Mouse (Mus musculus) small intestine, adult 2 months (tissue): Measurements from ENCODE around the gene Zfhx2. TPM values are rescaled to one million over a fixed set of nuclear protein-coding genes. Genes with fewer than 3 reads are reported as not detected.
A peak's percentile ranks its signal among the peaks of the same experiment; 100 is the strongest.

Experiments
- H3K27ac ChIP-seq: fragments of 200-500 bp; 2 replicates; pipeline ENCODE4 v1.5.1; 2012; ENCODE audit warnings: low read depth, low read length, control low read depth, inconsistent platforms; ENCODE audit not compliant: insufficient read depth
- H3K27me3 ChIP-seq: fragments of 200-500 bp; 2 replicates; pipeline ENCODE4 v1.6.1; 2012; ENCODE audit warnings: mild to moderate bottlenecking, moderate library complexity, low read length, inconsistent platforms; ENCODE audit not compliant: control insufficient read depth, insufficient read depth
- H3K36me3 ChIP-seq: fragments of 200-500 bp; 2 replicates; pipeline ENCODE4 v1.6.1; 2012; ENCODE audit warnings: mild to moderate bottlenecking, low read length, control low read depth, inconsistent platforms; ENCODE audit not compliant: control insufficient read depth, insufficient read depth
- H3K4me1 ChIP-seq: fragments of 200-500 bp; 2 replicates; pipeline ENCODE4 v1.6.1; 2012; ENCODE audit warnings: low read length, inconsistent platforms, mixed read lengths; ENCODE audit not compliant: control insufficient read depth, insufficient read depth, insufficient read length
- H3K4me3 ChIP-seq: fragments of 200-500 bp; 2 replicates; pipeline ENCODE4 v1.5.1; 2012; ENCODE audit warnings: low read depth, mild to moderate bottlenecking, control low read depth, inconsistent platforms, low read length, moderate library complexity
- CTCF ChIP-seq: fragments of 200-500 bp; IDR thresholded peaks from 2 replicates; pipeline ENCODE4 v1.5.1; 2012; ENCODE audit warnings: low read depth, mild to moderate bottlenecking, control low read depth, inconsistent platforms, low read length, moderate library complexity, mixed read lengths; ENCODE audit not compliant: insufficient replicate concordance, insufficient read length; ENCODE audit errors: extremely low read depth
- POLR2A ChIP-seq: fragments of 200-500 bp; IDR thresholded peaks from 2 replicates; pipeline ENCODE4 v1.6.1; 2012; ENCODE audit warnings: low read depth, mild to moderate bottlenecking, control low read depth, inconsistent platforms, low read length, moderate library complexity
- WGBS: fragments of 180-500 bp; shearing (Covaris S2); methylation state at CpG from one replicate; pipeline ENCODE4 v1.1.7; 2018; 5-methylcytosine and 5-hydroxymethylcytosine counted together
- polyA plus RNA-seq: library from polyadenylated mRNA; depleted of rRNA; stranded (reverse); fragments of >200 nt; gene quantifications from 2 replicates; pipeline ENCODE4 v1.2.3, GENCODE M21; 2012; rRNA removed

The Zfhx2 gene
- 2.2 and 4.2 TPM in 2 replicates for polyA plus RNA-seq

DNA sequence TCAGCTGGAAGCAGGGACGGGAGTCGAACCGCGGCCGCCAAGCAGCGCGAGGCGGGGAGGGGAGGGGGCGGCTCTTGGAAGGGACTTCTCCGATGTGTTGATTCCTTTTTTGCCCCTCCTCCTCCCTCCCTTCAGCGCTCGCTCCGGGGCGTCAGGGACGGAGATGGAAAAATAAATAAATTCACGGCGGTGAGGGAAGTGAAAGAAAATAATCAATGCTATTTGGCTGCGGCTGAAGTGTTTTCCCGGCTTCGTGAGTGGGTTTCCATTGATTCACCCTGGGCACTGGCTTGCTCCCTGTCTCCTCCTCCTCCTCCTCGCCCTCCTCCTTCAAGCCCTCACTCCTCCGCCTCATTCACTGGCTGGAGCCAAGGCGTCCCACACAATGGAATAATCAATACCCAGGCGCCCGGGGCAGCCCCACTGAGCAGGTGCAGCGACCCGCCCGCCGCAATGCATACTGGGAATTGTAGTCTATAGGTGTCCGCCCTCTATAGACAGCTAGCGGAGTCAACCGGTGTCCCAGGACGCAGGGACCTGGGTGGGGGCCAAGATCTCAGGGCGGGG lies at the start of gene Zfhx2:
Gene Zfhx2 (minus strand): TSS at position 314 of the 567 bp plus-strand sequence.
- Histone ChIP-seq H3K27me3 (no peaks in the 10 kb centered on the region), H3K4me3 (peak within 1 kb of the TSS; percentile 95), H3K36me3 (no peaks in the 10 kb centered on the region), H3K27ac (peak within 1 kb of the TSS; percentile 58; the same call in 1 of the 2 replicates), H3K4me1 (peaks cover 17% of the 10 kb centered on the region)
- peak; percentile 20; the same call in 1 of the 2 replicates for TF ChIP-seq POLR2A
- no peak for TF ChIP-seq CTCF
- under 1% methylated on average over 34 of the region's 34 CpGs for WGBS

DNA sequence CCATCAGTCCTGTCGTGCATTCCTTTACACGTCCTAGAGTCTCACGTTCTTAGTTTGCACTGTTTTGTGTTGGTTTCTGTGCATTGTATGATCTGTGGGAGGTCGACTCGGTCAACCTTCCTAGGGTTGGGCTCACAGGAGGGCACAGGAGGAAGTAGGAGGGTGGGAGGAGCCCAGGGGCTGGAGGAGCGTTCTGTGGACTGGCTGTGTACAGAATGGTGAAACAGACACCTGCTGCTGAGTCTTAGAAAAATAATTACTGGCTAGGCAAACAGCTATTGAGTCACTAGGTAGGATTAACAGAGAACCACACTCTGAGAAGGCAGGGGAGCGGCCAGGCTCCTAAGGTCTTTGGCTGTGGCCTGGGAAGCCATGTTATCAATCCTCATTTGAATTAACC lies 47.2 kb upstream of the Zfhx2 start:
- Histone ChIP-seq H3K27me3 (no peaks in the 10 kb centered on the region), H3K4me1 (no peaks in the 10 kb centered on the region), H3K4me3 (no peak overlapping the region), H3K27ac (no peak overlapping the region), H3K36me3 (no peaks in the 10 kb centered on the region)
- WGBS, result 27% methylated on average over 7 of the region's 7 CpGs
- TF ChIP-seq CTCF (no peak), POLR2A (no peak)

DNA sequence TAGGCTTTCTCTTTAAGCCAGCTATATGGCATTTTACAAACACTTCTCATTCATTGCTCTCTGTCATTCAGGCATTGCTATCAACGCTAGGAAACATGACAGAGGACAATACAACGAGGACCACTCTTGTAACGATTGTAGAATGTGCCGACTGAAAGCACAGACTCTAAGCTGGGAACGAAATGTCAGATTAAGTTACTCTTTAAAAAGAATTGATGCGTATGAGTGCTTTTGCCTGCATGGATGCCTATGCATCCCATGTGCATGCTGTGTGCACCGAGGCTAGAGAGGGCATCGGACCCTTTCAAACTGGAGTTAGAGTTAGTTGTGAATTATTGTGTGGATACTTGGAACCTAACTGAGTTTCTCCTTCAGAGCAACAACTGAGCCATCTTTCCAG lies 43.6 kb upstream of the Zfhx2 start:
- Histone ChIP-seq H3K4me3 (no peak overlapping the region), H3K27ac (no peak overlapping the region), H3K27me3 (no peaks in the 10 kb centered on the region), H3K36me3 (no peaks in the 10 kb centered on the region), H3K4me1 (no peaks in the 10 kb centered on the region)
- TF ChIP-seq CTCF, result no peak
- TF ChIP-seq POLR2A, result no peak
- 53% methylated on average over 8 of the region's 8 CpGs for WGBS

DNA sequence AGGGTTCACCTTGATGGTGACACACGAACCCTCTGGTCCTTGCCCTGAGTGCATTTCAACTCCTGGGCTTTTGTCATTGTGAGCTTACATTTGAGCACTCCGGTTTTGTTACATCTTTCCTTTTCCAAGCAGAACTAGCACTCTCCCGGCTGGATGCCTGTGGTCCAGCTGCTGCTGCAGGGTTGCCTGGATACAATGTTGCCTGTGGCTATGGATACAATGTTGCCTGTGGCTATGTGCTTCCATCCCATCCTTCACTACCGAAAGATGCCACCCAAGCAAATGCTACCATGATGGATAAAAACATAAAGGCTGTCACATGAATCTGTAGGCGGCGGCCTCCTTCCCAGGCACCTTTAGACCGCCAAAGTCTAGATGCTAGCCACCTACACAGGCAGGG lies 34.4 kb upstream of the Zfhx2 start:
- no peaks in the 10 kb centered on the region; the same call in 1 of the 2 replicates for H3K4me1 ChIP-seq
- no peak overlapping the region for H3K27ac ChIP-seq
- no peak overlapping the region for H3K4me3 ChIP-seq
- TF ChIP-seq POLR2A, result no peak
- TF ChIP-seq CTCF, result no peak
- no peaks in the 10 kb centered on the region for H3K27me3 ChIP-seq
- H3K36me3 ChIP-seq, result no peaks in the 10 kb centered on the region
- whole genome bisulfite sequencing, result 86% methylated on average over 7 of the region's 7 CpGs

DNA sequence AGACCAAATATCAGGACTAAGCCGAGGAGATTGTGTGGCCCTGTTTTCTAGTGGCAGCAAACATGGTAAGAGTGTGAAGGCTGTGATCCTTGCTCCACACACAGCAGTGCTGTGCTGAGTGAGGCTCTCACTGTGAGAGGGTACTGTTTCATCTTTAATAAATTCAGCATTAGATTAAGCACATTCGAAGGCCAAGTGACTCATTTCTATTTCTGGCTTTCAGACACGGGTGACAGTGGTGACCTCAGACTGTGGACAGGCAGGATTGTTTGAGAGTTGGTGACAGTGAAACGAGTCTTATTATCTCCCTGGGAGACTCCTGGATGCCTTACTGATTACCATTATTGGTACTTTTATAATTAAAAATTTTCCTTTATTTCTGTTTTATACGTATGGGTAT lies 33.6 kb upstream of the Zfhx2 start:
- no peaks in the 10 kb centered on the region for H3K27me3 ChIP-seq
- no peak overlapping the region for H3K27ac ChIP-seq
- no peaks in the 10 kb centered on the region for H3K36me3 ChIP-seq
- no peak for TF ChIP-seq POLR2A
- no peak for TF ChIP-seq CTCF
- no peaks in the 10 kb centered on the region; the same call in 1 of the 2 replicates for H3K4me1 ChIP-seq
- H3K4me3 ChIP-seq, result no peak overlapping the region
- WGBS, result 73% methylated on average over 5 of the region's 5 CpGs

DNA sequence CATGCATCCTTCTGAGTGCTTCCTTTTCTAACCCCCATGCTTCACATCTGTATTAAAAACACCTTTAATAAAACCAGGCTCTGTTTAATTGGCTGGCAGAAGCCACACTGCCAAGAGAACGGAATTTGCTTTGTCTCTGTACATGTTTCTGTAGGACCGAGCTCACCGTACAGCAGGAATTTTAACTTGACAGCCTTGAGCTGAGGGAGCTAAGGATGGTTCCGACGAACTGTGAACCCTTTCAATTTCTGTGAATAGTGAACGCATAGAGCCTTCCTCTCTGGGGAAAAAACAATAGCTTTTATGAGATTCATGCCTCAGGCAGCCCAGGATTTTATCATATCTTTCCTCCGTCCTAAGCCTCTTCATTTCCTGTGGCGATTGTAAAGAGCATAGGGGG lies 30.2 kb upstream of the Zfhx2 start:
- Histone ChIP-seq H3K27me3 (no peaks in the 10 kb centered on the region), H3K4me3 (no peak overlapping the region), H3K4me1 (no peaks in the 10 kb centered on the region; the same call in 1 of the 2 replicates), H3K36me3 (no peaks in the 10 kb centered on the region), H3K27ac (no peak overlapping the region)
- WGBS, result 60% methylated on average over 8 of the region's 8 CpGs
- TF ChIP-seq POLR2A (no peak), CTCF (no peak)

GRCm38 (mm10) chr14:55121947-55122346 lies 29.8 kb upstream of the Zfhx2 start:
- TF ChIP-seq POLR2A (no peak), CTCF (peak; percentile 71; the same call in 1 of the 2 replicates)
- H3K36me3 ChIP-seq, result no peaks in the 10 kb centered on the region
- H3K27ac ChIP-seq, result no peak overlapping the region
- H3K27me3 ChIP-seq, result no peaks in the 10 kb centered on the region
- H3K4me3 ChIP-seq, result no peak overlapping the region
- WGBS, result 6% methylated on average over 5 of the region's 5 CpGs
- no peaks in the 10 kb centered on the region; the same call in 1 of the 2 replicates for H3K4me1 ChIP-seq
